Mouse (Mus musculus): Measurements from ENCODE around the gene Nosip. TPM values are rescaled to one million over a fixed set of nuclear protein-coding genes. Genes with fewer than 3 reads are reported as not detected.

The Nosip gene
- polyA plus RNA-seq, 1 experiment: 38.0 TPM

DNA sequence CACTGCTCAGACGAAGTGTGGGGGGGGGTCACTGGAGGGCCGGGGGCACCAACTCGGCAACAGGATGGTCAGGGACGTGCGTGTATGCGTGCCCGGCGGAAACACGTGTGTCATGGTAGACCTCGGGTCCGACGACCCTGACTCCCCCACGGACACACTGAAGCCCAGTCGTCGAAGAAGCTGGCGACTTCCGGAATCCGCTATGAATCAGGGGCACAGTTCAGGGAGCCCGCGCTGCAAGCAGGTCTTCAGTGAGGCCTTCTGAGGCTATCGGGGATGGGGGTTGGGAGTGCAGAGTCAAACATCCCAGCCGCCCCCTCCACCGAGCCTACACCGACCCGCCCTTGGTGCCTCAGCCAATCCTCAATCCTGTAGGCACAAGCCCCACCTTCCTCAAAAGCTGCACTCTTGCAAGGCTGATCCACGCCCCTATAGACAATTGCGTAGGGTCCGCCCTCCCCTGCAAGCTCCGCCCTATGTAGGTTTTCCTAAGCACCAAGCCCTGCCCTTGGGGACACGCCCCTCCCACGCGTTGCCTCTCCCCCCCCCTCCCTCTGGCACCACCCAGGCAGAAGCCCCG, 8.2 kb upstream of the Nosip start:
- H3K27ac ChIP-seq (ENCODE audit: insufficient read depth, low read length): peak overlapping the region; percentile 93
- peak overlapping the region; percentile 54 for H3K4me3 ChIP-seq (ENCODE audit: insufficient read depth, low read length)
- TF ChIP-seq POLR2A (IDR thresholded peaks at IDR 0.05; ENCODE audit: low read depth, low read length) (peak; percentile 95), CTCF (IDR thresholded peaks at IDR 0.05; ENCODE audit: borderline replicate concordance, insufficient read depth, low read length) (no peak)
- no peaks in the 10 kb centered on the region for H3K4me1 ChIP-seq (ENCODE audit: control insufficient read depth, insufficient read depth, low read length)

DNA sequence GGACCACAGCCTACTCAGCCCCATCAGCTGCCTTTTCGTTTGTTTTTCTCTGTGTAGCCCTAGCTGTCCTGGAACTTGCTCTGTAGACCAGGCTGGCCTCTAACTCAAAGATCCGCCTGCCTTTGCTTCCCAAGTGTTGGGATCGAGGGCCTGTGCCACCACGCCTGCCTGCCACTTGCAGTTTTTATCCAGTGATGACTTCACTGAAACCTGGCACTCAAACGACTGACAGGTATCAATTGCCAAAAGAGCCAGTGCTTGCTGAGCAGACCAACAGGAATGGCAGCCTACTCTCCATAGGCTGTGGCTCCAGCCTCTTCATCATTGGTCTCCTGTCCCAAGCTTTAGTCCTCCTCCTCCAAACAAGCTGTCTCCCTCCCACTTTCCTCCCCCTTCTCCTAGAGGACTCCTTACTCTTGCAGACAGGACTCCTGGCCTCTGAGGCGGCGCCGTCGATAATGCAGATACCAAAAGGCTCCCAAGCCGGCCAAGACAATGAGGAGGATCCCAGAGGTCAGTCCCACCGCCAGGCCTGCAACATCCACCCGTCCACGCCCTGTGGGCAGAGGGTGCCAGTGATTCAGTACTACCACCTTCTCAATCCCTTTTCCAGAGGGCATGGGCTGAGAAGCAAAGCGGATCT, 5.8 kb upstream of the Nosip start:
- H3K4me3 ChIP-seq (ENCODE audit: insufficient read depth, low read length): no peak overlapping the region
- no peak for TF ChIP-seq CTCF (IDR thresholded peaks at IDR 0.05; ENCODE audit: borderline replicate concordance, insufficient read depth, low read length)
- TF ChIP-seq POLR2A (IDR thresholded peaks at IDR 0.05; ENCODE audit: low read depth, low read length): no peak
- peaks cover 4% of the 10 kb centered on the region for H3K4me1 ChIP-seq (ENCODE audit: control insufficient read depth, insufficient read depth, low read length)
- no peak overlapping the region for H3K27ac ChIP-seq (ENCODE audit: insufficient read depth, low read length)

DNA sequence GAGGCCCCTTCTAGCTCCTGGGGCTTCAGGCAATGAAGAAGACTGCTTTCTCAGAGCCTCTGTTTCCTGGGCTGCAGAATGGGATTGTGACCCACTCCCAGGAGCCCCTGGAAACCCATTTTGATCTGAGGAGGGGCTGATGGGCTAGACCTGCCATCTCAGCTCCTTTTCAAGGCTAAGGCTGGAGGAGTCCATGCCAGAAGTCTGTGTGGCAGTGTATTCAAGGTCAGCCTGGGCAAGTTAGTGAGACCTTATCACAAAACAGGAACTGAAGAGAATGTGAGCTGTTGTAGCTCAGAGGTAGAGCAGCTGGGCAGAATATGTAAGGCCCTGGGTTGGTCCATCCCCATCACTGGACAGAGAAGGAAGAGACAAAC, 5.3 kb upstream of the Nosip start:
- Histone ChIP-seq H3K27ac (ENCODE audit: insufficient read depth, low read length) (no peak overlapping the region), H3K4me1 (ENCODE audit: control insufficient read depth, insufficient read depth, low read length) (peaks cover 4% of the 10 kb centered on the region), H3K4me3 (ENCODE audit: insufficient read depth, low read length) (no peak overlapping the region)
- TF ChIP-seq POLR2A (IDR thresholded peaks at IDR 0.05; ENCODE audit: low read depth, low read length): no peak
- TF ChIP-seq CTCF (IDR thresholded peaks at IDR 0.05; ENCODE audit: borderline replicate concordance, insufficient read depth, low read length): no peak

DNA sequence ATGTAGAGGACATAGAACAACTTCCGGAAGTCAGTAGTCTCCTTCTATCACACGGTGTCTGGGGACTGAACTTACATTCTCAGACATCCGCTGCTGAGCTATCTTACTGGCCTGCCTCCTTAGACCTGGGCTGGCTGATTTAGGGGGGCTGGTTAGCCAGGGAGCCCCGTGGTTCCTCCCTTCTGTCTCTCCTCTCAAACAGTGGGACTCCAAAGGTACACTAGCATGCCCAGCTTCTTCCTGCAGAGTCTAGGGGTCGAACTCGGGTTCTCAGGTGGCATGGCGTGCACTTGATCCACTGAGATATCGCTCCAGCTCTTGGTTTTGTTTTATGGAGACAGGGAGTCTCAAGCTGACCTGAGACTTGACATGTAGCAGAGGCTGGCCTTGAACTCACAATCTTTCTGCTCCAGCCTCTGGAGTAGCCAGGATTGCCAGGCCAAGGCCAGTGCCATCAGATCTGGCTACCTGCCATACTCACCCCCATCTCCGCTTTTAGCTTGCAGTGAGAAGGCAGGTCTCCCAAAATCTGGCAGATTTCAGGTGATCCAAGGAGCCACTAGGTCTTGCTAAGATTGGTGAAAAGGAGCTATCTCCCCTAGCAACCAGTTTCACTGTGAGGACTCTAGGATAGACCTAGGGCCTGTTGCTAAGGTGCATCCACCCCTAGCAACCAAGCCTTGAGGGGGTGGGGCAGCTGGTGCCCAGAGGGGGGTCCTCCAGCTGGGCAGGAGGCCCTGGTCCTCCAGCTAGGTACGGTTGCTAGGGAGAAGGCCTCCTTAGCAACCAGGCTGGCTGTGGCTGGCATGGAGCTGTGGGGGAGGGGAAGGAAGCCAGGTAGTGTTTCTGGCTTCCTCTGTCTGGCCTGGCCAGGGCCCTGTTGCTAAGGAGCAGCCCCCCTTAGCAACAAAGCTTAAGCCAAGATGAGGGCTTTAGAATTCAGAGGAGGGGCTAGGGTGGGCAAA, 3.3 kb upstream of the Nosip start:
- no peak overlapping the region for H3K4me3 ChIP-seq (ENCODE audit: insufficient read depth, low read length)

DNA sequence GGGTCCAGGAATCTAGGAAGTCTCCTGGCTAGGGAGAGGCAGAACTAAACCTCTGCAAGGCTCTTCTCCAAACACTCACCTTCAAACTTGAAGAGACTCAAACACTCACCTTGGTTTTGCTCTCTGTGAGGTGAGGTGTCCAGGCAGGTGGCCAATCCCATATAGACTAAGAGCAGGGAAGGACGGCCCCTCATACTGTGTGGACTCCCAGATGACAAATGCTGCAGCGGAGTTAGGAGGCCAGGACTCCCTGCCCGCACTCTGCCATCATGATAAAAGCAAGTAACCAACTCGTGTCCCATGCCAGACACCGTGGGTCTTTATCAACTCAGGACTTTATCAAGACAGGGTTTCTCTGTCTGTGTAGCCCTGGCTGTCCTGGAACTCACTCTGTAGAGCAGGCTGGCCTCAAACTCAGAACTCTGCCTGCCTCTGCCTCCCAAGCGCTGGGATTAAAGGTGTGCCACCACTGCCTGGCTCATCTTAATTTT, 1.6 kb upstream of the Nosip start:
- Histone ChIP-seq H3K4me1 (ENCODE audit: control insufficient read depth, insufficient read depth, low read length) (peaks cover 7% of the 10 kb centered on the region), H3K4me3 (ENCODE audit: insufficient read depth, low read length) (no peak overlapping the region), H3K27ac (ENCODE audit: insufficient read depth, low read length) (no peak overlapping the region)
- no peak for TF ChIP-seq POLR2A (IDR thresholded peaks at IDR 0.05; ENCODE audit: low read depth, low read length)
- TF ChIP-seq CTCF (IDR thresholded peaks at IDR 0.05; ENCODE audit: borderline replicate concordance, insufficient read depth, low read length): no peak

More for the DNA sequence above, 3.3 kb upstream of the Nosip start:
- TF ChIP-seq POLR2A (IDR thresholded peaks at IDR 0.05; ENCODE audit: low read depth, low read length): no peak
- no peak for TF ChIP-seq CTCF (IDR thresholded peaks at IDR 0.05; ENCODE audit: borderline replicate concordance, insufficient read depth, low read length)
- no peak overlapping the region for H3K27ac ChIP-seq (ENCODE audit: insufficient read depth, low read length)
- H3K4me1 ChIP-seq (ENCODE audit: control insufficient read depth, insufficient read depth, low read length): peaks cover 4% of the 10 kb centered on the region

DNA sequence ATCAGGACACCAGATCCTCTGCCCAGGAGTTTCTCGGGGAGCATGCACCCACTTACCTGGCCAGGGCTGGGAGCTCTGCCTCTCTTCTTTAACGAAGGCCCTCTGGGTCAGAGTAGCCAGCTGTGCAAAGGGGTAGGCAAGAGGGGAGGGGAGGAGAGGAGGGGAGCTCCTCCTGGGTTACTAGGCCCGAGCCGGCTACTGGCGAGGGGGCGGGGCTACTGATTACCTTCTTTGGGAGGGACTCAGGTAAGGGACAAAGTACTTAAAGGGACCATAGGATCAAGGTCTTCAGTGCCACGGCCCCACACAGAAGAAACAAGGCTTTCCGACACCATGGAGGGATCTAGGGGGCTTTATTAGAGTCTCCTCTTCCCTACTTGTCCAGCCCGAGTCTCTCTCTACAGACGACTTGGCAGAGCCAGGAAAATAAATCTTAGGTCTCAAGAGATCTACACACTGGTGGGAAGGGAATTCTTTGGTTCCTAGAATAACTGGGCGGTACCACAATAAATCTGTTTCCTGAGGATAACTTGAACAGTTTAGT, 625 bp upstream of the Nosip start:
- Histone ChIP-seq H3K4me1 (ENCODE audit: control insufficient read depth, insufficient read depth, low read length) (peaks cover 7% of the 10 kb centered on the region), H3K4me3 (ENCODE audit: insufficient read depth, low read length) (peak overlapping the region; percentile 33), H3K27ac (ENCODE audit: insufficient read depth, low read length) (peak overlapping the region; percentile 45)
- TF ChIP-seq CTCF (IDR thresholded peaks at IDR 0.05; ENCODE audit: borderline replicate concordance, insufficient read depth, low read length) (no peak), POLR2A (IDR thresholded peaks at IDR 0.05; ENCODE audit: low read depth, low read length) (no peak)

DNA sequence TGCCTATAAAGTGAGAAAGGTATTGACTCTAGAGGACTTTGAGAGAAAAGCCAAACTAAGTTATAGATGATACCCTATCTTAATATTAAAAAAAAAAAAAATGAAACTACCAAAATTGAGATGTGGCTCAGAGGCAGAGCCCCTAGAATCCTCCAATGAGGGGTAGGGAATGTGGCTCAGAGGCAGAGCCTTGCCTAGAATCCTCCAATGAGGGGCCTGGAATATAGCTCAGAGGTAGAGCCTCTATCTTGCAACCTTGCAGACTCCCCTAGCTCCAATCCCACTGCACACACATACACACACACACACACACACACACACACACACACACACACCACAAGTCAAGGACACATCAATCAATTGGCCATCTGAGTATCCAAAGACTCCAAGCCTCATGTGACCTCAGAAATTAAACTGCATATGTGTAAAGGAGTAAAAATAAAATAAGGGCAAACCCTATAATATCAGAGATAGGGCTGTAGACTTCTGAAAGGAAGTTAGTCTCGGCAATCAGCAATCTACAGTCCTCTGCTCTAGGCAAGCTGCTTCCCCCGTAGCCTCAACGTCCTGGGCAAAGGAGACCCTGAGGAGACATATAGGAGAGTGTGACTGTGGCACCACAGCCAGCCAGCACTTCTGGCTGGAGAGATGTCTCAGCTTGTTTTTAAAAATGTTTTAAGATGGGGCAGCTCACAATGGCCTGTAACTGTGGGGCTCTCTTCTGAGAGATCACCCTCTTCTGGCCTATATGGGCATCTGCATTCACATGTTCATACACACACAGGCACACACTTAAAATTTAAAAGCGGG, 5.2 kb downstream of the Nosip start:
- Histone ChIP-seq H3K27ac (ENCODE audit: insufficient read depth, low read length) (no peak overlapping the region), H3K4me3 (ENCODE audit: insufficient read depth, low read length) (no peak overlapping the region), H3K4me1 (ENCODE audit: control insufficient read depth, insufficient read depth, low read length) (0 out of 2 replicates have a peak, but pooled peaks cover 3% of the 10 kb centered on the region)
- TF ChIP-seq CTCF (IDR thresholded peaks at IDR 0.05; ENCODE audit: borderline replicate concordance, insufficient read depth, low read length) (no peak), POLR2A (IDR thresholded peaks at IDR 0.05; ENCODE audit: low read depth, low read length) (no peak)

DNA sequence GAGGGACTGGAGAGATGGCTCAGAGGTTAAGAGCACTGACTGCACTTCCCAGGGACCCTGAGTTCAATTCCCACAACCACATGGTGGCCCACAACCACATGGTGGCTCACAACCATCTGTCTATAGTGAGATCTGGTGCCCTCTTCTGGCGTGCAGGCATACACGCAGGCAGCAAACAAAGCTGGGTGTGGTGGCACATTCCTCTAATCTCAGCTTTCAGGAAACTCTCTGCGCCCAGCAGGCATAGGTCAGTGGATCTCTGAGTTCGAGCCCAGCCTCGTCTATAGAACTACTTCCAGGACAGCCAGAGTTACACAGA, 5.7 kb downstream of the Nosip start:
- TF ChIP-seq CTCF (IDR thresholded peaks at IDR 0.05; ENCODE audit: borderline replicate concordance, insufficient read depth, low read length) (peak; percentile 88), POLR2A (IDR thresholded peaks at IDR 0.05; ENCODE audit: low read depth, low read length) (no peak)
- H3K4me1 ChIP-seq (ENCODE audit: control insufficient read depth, insufficient read depth, low read length): 0 out of 2 replicates have a peak, but pooled peaks cover 3% of the 10 kb centered on the region

DNA sequence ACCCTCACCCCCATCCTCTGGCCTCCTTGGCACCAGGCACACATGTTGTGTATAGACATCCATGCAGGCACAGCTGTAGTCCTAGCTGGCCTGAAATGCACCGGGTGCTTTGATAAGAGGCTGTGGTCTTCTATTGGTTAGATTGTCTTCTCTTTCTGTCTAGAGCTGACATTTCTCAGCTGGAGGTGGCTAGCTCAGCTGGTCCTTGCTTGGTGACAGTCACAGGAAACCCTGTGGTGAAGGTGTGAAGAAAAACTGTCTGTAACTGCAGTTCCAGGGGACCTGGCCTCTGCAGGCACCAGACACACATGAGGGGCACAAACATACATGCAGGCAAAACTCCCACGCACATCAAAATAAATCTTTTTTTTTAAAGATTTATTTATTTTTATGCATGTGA, 7.4 kb downstream of the Nosip start:
- TF ChIP-seq CTCF (IDR thresholded peaks at IDR 0.05; ENCODE audit: borderline replicate concordance, insufficient read depth, low read length) (no peak), POLR2A (IDR thresholded peaks at IDR 0.05; ENCODE audit: low read depth, low read length) (no peak)
- H3K4me1 ChIP-seq (ENCODE audit: control insufficient read depth, insufficient read depth, low read length): no peaks in the 10 kb centered on the region
- no peak overlapping the region for H3K4me3 ChIP-seq (ENCODE audit: insufficient read depth, low read length)
- H3K27ac ChIP-seq (ENCODE audit: insufficient read depth, low read length): no peak overlapping the region

More for the DNA sequence above, 5.7 kb downstream of the Nosip start:
- no peak overlapping the region for H3K27ac ChIP-seq (ENCODE audit: insufficient read depth, low read length)
- H3K4me3 ChIP-seq (ENCODE audit: insufficient read depth, low read length): no peak overlapping the region
